Mouse (Mus musculus) urinary bladder, postnatal 10 days (tissue): ENCODE results near the gene Ramac.

ENCODE experiments used
- DNase-seq: peaks from one replicate; pipeline ENCODE4 v3.0.0; 2022; ENCODE audit warnings: low spot score

The Ramac gene

DNA sequence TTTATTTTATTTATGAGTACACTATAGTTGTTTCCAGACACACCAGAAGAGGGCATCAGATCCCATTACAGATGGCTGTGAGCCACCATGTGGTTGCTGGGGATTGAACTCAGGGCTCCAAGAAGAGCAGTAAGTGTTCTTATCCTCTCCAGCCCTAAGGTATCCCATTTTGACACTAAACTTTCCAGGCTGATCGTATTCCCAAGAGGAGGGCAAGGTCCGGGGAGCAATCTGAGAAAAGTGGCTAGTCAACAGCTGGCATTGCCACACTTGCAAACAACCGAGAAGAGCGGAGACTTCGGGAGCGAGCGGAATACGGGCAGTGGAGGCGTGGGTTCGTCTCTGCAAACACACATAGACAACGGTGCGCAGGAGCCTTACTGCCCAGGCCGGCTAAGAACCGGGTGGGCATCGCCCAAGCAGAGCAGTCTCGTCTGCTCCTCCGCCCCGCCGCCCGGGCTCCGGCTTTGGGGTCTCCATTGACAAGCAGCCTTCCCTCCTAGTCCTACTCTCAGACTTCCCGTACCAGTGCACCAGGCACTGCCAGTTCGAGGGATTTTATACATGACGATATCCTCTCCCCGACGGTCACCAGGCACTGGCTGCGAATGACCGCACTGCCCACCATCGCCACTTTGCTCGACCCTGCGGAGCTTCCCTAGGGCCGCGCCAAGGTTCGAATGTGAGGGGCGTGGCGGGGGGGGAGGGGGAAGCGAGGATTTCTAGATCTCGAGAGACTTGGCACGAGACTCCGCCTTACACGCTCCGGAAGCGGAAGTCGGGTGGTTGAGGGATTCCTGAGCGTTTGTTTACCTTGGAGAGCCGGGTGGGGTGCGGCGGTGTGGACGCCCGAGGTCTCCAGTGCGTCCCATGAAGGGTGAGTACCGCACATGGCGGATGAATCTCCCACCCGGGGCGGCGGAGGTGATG is at the start of gene Ramac:
Gene Ramac (plus strand): TSS at position 746 of the 930 bp plus-strand sequence.
- peak; percentile 52 for DNase-seq

DNA sequence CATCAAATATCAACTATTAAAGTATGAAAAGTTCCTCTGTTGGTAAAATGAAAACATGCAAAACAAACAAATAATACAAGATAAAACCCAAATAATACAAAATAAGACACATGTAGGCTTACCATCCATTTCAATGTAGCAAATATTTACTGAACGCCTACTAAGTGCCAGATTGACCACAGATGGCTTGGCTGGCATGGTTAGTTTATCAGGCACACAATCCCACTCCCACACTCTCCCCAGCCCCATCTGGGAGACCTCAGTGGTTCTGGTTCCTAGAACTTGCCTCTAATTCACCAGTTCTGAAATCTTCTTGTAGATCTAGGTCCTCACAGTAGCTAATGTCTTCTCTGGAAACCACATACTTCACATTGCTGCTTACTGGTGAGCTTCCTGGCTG is 44.1 kb upstream of the Ramac start:
- DNase-seq, result no peak

- no peak for DNase-seq
These were observed 43.5 kb upstream of the Ramac start for GRCm38 (mm10) chr7:81719216-81719661.

DNA sequence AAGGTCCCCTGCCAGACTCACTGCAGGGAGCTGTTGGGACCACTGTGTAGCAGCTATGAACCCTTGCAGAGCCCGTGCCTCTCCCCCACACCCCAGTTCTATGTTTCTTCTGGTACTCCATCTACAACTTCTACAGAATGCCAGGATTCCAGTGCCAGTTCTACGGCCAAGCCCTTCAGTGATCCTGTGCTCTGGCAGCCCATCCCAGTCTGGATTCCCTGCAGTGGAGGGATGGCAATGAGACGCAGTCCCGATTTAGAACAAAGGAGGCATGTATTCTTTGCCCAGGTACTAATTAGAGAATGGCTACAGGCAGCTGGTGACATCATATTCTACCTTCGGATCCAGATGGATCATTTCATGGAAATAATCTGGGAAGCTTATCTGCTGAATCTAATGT is 41.5 kb upstream of the Ramac start:
- no peak for DNase-seq

DNA sequence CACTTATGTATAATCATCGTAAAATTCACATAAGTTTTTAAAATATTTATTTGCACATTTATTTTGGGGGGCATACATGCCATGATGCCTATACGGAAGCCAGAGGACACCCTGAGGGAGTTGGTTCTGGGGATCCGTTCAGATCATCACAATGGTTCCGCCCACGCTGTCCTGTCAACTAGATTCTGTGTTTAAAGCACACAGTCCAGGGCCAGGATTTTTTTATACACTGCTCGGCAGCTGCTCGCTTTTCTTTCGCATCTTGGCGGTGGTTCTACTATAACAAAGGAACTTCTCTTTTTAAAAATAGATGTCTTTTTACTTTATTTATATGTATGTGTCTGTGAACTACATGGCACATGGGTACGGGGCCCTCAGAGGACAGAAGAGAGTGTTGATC is 38.9 kb upstream of the Ramac start:
- DNase-seq, result no peak

- DNase-seq, result no peak
These were observed 36.6 kb upstream of the Ramac start for GRCm38 (mm10) chr7:81725986-81726727.

- no peak for DNase-seq
These were observed 36.1 kb upstream of the Ramac start for GRCm38 (mm10) chr7:81726728-81727005.

DNA sequence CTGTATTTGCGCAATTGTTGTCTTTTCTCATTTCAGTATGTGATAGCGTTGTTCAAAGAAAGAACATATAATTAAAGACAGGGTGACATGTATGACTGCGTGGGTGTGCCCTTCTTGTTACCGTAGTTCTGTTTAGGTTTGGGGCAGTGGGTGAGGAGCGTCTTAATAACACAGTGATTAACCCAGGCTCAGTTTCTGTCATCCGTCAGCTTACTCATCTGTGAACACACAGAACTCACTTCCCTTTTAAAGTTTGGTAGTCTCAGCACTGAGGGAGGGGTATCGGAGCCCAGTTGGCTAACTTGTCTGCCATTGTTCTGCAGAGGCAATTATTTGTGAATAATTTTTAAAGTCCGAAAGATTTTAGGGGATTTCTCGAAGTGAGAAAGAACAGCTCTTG is 35.0 kb upstream of the Ramac start:
- no peak for DNase-seq

DNA sequence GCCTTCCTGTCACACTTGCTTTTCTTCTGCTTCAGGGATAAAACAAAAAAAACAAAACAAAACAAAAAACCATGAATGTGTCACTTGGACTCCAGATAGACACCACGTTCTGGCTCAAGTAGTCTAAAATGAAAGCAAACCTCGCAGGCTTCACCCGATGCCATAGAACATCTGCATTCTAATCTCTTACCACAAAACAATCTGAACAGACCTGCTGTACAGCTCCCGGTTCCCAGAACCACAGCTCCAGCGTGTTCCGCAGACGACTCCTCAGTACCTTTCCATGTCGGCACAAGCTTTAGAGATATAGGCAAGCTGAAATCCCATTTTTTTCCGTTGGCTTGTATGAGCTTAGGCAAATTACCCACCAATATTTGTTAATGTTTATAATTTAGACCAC is 32.9 kb upstream of the Ramac start:
- no peak for DNase-seq

DNA sequence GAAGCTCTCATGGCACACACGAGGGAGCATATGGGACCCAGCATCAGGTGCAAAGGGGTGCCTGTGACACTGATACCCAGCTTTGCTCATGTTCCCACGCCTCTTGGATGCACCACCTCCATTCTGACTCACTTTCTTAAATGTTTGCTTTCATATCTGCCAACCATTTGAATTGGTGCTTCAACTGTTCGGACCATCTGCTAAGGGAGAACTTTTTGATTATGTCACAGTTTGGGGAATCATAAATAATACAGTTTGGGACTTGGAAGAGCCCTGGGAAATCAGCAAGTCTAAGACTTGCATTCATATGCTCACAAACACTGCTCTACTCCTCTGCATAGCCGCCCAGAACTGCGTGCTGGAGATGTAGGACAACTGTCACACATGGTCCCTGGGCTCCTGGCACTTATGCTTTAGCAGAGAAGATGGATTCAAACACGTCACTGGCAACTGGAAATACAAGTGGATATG is 31.5 kb upstream of the Ramac start:
- DNase-seq, result no peak

DNA sequence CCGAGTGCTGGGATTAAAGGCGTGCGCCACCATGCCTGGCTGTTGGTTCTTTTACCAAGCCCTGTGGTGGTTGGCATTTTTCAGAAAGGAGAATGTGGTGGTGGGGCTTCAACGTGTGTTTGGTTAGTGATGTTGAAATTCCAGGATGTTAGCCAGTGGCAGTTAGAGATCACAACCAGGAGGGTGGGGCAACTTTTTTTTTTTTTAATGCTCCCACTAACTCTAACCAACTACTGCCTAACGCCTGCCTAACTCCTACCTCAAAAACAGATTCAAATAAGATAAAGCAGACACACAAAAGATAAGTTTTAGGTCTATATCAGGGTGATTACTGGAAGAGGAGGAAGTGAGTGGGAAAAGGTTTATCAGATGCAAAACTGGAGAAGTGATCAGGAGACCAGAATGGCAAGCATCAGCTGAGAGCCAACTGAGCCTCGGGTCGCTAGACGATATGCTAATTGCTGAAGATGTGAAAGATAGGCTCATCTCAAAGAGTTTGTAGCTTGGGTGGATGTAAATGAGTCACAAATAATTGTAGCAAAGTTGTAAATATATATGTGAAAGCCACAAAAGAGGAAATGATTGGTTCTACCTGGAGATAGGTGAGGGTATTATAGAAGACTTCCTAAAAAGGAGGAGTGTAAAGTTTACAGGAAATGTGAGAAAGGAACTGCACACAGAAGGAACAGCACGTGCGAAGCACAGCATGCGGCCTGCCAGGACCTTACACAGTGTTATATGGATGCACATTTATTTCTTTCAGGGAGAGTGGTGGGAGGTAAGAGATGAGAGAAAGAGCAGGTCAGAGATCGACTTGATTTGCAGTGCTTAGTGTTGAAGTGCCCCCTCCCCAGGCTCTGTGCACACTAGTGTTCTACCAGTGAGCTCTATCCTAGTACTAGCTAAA is 30.3 kb upstream of the Ramac start:
- DNase-seq, result no peak

DNA sequence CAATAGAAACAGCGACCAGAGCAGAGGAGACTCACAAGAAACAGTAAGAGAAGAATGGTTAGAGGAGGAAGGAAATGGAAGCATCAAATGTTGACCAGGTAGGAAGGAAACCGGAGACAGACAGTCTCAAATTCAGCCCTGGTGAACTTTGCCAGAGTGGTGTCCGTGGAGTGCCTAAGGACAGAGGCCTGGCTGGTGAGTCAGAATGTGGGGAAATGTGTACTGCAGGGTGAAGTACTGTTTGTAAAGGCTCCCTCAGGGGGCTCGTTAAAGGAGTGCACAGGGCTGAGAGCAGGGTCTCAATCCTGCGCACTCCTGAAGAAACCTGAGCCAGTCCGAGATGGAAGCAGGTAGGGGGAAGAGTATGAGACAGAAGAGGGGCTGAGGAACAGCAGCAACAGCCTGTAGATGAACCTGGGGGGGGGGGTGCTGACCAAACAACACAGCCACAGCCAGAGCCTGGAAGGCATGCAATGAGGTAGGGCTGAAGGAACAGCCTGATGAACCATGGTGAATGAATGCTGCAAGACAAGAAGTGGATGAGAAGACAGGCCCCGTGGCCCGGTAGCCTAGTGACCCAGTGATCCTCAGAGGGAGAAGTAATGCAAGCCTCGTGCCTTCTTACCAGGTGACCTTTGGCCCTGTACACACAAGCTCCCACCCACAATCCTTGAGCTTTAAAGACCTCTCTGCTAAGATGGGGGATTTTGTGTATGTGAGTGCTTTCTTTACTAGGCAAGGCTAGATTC is 27.3 kb upstream of the Ramac start:
- DNase-seq, result no peak

DNA sequence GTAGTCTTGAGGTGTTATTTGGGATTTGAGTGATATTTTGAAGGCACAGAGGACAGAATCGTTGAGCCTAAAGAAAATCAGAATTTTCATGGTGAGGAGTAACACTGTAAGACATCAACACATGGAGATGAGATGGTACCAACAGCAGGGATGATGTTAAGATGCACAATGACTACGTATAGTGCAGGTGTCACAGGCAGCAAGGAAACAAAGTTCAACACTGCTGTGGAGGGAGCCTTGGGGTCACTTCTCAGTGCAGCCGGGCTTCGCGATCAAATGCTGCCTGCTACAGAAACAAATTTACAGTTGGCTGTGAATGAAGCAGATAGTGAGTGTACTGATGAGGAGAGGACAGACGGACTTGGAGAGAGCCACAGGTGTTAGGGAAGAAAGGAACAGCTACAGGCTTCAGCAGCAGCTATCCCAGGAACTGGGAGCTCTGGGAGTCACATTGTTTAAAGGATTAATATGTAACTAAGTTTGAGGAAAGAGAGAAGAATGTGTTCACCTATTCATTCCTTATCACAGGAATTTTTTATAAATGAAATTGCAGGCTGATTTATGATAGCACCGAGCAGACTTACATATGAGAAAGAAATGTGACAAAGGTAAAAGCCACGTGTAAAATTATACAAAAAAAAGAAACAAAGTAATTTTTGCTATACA is 23.9 kb upstream of the Ramac start:
- DNase-seq, result no peak

- no peak for DNase-seq
These were observed 22.7 kb upstream of the Ramac start for GRCm38 (mm10) chr7:81740010-81740409.

- DNase-seq, result no peak
These were observed 18.6 kb upstream of the Ramac start for GRCm38 (mm10) chr7:81744145-81744544.

- DNase-seq, result no peak
These were observed 14.8 kb upstream of the Ramac start for GRCm38 (mm10) chr7:81747956-81748355.

- no peak for DNase-seq
These were observed 553 bp downstream of the Ramac start for GRCm38 (mm10) chr7:81763110-81763845.

GRCm38 (mm10) chr7:81772786-81773539 is 10.2 kb downstream of the Ramac start:
- no peak for DNase-seq

DNA sequence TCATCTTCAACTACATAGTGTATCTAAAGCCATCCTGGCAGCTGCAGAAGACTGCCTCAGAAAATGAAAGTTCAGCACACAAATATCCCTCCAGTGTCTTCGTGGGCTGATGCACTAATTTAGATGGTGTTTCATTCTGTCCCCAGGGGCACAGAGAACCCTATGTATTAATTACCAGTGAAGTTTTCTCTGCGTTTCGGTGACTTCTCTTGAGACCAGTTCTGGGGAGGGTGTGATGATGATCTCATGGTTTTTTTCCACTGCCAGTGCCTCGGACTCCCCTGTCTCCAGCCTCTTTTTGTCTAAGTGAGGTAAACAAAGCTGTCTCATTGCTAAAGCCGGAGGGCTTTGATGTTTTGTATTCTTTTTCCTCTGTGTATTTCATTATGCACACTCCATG is 12.6 kb downstream of the Ramac start:
- no peak for DNase-seq
